Mouse (Mus musculus): ENCODE results near the gene Polh. TPM values are rescaled to one million over a fixed set of nuclear protein-coding genes. Genes with fewer than 3 reads are reported as not detected.

Polh gene
- 7.7 TPM for polyA plus RNA-seq (2017; shearing (Covaris generic))

GRCm38 (mm10) chr17:46202421-46203071 is at the start of gene Polh, which contains the start of gene Xpo5:
TSS of gene Polh (minus strand) at chr17:46202645.
TSS of gene Xpo5 (plus strand) at chr17:46202782.

GRCm38 (mm10) chr17:46247512-46248188 is 45.2 kb upstream of the Polh start, which contains the start of the genes Polr1c and Yipf3:
TSS of gene Polr1c (minus strand) at chr17:46248054.
TSS of gene Yipf3 (plus strand) at chr17:46248080.

DNA sequence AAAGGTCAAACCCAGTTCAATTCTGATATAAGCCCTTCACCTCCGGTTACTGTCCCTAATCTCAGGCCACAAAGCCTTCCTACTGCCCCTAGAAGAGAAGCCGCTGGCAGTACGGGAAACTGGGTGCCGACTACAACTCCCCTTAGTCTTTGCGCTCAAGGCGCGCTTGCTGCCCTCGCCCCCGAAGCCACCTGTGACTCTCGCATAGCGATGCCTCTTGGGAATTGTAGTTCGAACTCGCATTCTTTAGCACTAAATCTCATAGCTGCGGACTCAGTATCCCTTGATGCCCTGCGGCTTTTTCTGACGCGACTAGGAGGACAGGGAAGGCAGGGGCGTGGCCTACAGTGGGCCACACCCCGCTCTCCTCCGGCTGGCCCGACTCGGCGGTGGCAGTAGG is 41.8 kb downstream of the Polh start, which contains the start of gene Gtpbp2:
Gene Gtpbp2 (plus strand): TSS at position 347 of the 400 bp plus-strand sequence.

DNA sequence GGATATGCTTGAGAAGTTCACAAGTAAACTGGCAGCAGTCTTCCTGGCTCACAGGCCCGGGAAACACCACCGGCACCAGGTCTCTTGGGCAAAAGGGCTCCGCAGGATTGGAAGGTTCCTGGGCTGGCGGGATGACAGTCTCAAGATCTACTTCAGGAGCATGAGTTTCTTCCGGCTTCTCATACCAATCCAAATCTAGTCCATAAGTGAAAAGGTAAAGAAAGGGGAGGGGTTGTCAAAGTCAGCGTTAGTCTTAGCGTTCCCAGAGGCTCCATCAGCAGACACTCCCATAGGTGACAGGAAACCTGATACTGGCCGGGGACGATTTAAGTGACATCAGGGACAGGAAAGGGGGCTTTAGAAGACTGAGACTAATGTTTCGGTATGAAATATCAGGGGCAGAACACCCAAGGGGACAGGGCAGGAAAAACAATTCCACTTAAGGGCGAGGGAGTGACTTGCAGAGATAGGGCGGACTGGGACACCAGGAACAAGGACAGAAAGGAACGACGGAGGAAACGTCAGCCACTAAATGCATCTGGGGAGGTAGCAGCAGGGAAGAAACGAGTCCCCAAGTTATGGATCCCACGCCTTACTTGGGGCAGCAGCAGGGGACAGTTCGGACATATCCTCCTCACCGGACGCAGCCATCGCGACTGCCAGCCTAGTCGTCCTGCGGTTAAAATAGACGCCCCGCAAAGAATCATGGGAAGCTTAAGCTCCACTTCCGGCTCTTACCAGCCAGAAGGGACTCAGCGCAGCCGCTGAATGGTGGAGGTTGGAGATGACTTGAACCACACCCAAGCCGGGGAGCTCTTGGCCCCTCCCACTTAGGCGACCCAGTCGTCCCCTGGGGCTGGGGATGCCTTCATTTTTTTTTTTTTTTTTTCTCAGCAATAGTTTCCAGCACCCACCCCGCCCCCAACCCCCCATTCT is 49.3 kb downstream of the Polh start, which contains the start of gene Mad2l1bp:
Gene Mad2l1bp (minus strand): TSS at position 707 of the 936 bp plus-strand sequence.

GRCm38 (mm10) chr17:46143578-46144423 is 58.6 kb downstream of the Polh start, which contains the start of gene Rsph9:
TSS of gene Rsph9 (minus strand) at chr17:46144216.

Other genes with a start within 250 kb of the Polh start
- not detected for gene Vegfa, start 170.3 kb downstream of the Polh start, polyA plus RNA-seq (2017; shearing (Covaris generic))
- gene Mrps18a, start 91.7 kb downstream of the Polh start, polyA plus RNA-seq (2017; shearing (Covaris generic)), result 101 TPM
- 2.2 TPM for gene Rsph9, start 58.4 kb downstream of the Polh start, polyA plus RNA-seq (2017; shearing (Covaris generic))
- 67.3 TPM for gene Mad2l1bp, start 49.1 kb downstream of the Polh start, polyA plus RNA-seq (2017; shearing (Covaris generic))
- gene Gtpbp2, start 41.6 kb downstream of the Polh start, polyA plus RNA-seq (2017; shearing (Covaris generic)), result 87.5 TPM
- gene Xpo5, start 137 bp upstream of the Polh start, polyA plus RNA-seq (2017; shearing (Covaris generic)), result 54.1 TPM
- gene Polr1c, start 45.4 kb upstream of the Polh start, polyA plus RNA-seq (2017; shearing (Covaris generic)), result 71.2 TPM
- gene Yipf3, start 45.4 kb upstream of the Polh start, polyA plus RNA-seq (2017; shearing (Covaris generic)), result 186 TPM
- 0.20 TPM for gene Lrrc73, start 50.9 kb upstream of the Polh start, polyA plus RNA-seq (2017; shearing (Covaris generic))
- gene Tjap1, start 80.4 kb upstream of the Polh start, polyA plus RNA-seq (2017; shearing (Covaris generic)), result 35.1 TPM
- not detected for gene Dlk2, start 94.8 kb upstream of the Polh start, polyA plus RNA-seq (2017; shearing (Covaris generic))
- 9.5 TPM for gene Abcc10, start 125.7 kb upstream of the Polh start, polyA plus RNA-seq (2017; shearing (Covaris generic))
- gene Zfp318, start 181.1 kb upstream of the Polh start, polyA plus RNA-seq (2017; shearing (Covaris generic)), result 1.3 TPM
- not detected for gene Crip3, start 226.3 kb upstream of the Polh start, polyA plus RNA-seq (2017; shearing (Covaris generic))
- not detected for gene Slc22a7, start 235.8 kb upstream of the Polh start, polyA plus RNA-seq (2017; shearing (Covaris generic))

All from inflammation-experienced regulatory T-cells, adult 16 weeks (primary cell).